Mouse (Mus musculus) forebrain, embryonic 14.5 days (tissue): ENCODE measurements around the gene Rai14. TPM values are rescaled to one million over a fixed set of nuclear protein-coding genes. Genes with fewer than 3 reads are reported as not detected.

Source experiments
- ATAC-seq: fragments of 200-750 bp; cut with Nextera tagmentation; 2 replicates; pipeline ENCODE4 v1.8.0; 2017; ENCODE audit warnings: mild to moderate bottlenecking, moderate library complexity
- DNase-seq: peaks from one replicate; pipeline ENCODE4 v3.0.0-alpha.2; 2015; ENCODE audit warnings: low spot score
- H3K27ac ChIP-seq: fragments of 300-500 bp; sonication (generic); 2 replicates; pipeline ENCODE4 v1.5.1; 2014; ENCODE audit warnings: low read depth, mild to moderate bottlenecking, control low read depth, low read length, moderate library complexity
- H3K27me3 ChIP-seq: fragments of 300-500 bp; sonication (generic); replicated peaks from 2 replicates; pipeline ENCODE4 v1.6.1; 2014; ENCODE audit warnings: low read length, control low read depth, mixed read lengths; ENCODE audit not compliant: control insufficient read depth, insufficient read depth
- H3K36me3 ChIP-seq: fragments of 300-500 bp; sonication (generic); 2 replicates; pipeline ENCODE4 v1.6.1; 2014; ENCODE audit warnings: low read length, control low read depth; ENCODE audit not compliant: control insufficient read depth, insufficient read depth
- H3K4me1 ChIP-seq: fragments of 300-500 bp; sonication (generic); 2 replicates; pipeline ENCODE4 v1.6.1; 2014; ENCODE audit warnings: antibody characterized with exemption, low read length, control low read depth; ENCODE audit not compliant: control insufficient read depth, insufficient read depth
- H3K4me2 ChIP-seq: fragments of 300-500 bp; sonication (generic); 2 replicates; pipeline ENCODE4 v1.6.1; 2014; ENCODE audit warnings: mild to moderate bottlenecking, control low read depth, low read length
- H3K4me3 ChIP-seq: fragments of 300-500 bp; sonication (generic); 2 replicates; pipeline ENCODE4 v1.5.1; 2014; ENCODE audit warnings: low read depth, low read length, control low read depth
- H3K9ac ChIP-seq: fragments of 300-500 bp; sonication (generic); 2 replicates; pipeline ENCODE4 v1.6.1; 2014; ENCODE audit warnings: mild to moderate bottlenecking, low read length, control low read depth, moderate library complexity
- H3K9me3 ChIP-seq: fragments of 300-500 bp; sonication (generic); replicated peaks from 2 replicates; pipeline ENCODE4 v1.6.1; 2016; ENCODE audit warnings: low read length, control low read depth, mixed read lengths; ENCODE audit not compliant: control insufficient read depth
- WGBS: fragments of 180-500 bp; shearing (Covaris S2); extraction: QIAGEN DNeasy Blood & Tissue Kit; methylation state at CpG from one replicate; pipeline ENCODE4 v1.1.7; 2014; 5-methylcytosine and 5-hydroxymethylcytosine counted together
- polyA plus RNA-seq: library from polyadenylated mRNA; unstranded; fragments of >200 nt; fragmentation: Nextera tagmentation; extraction: Ambion mirVana; gene quantifications from 2 replicates; pipeline ENCODE4 v1.2.1, GENCODE M21; 2014

Rai14 gene
- polyA plus RNA-seq, 1 experiment from 2014 or later = 28.7 TPM

DNA sequence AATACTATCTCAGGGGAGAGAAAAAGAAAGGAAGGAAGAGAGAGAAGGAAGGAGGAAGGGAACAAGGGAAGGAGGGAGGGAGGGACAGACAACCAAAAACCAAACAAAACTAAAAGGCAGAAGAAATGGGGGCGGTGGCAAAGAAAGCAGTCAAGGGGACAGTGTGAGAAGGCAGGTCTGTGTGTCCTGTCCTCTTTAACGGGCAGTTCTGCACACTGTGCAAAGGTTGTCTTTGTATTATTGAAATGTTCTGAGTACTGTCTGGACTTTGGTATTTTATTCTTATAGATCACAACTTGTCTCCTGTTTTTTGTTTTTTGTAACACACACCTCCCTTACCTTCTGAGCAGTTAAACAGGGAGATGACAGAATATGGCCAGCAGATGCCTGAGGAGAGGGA, 55.6 kb downstream of the Rai14 start:
- no peak overlapping the region for H3K27ac ChIP-seq
- no peak for DNase-seq
- no peak overlapping the region for H3K4me2 ChIP-seq
- no peaks in the 10 kb centered on the region for H3K27me3 ChIP-seq
- no peaks in the 10 kb centered on the region for H3K9me3 ChIP-seq
- peaks cover 10% of the 10 kb centered on the region for H3K4me1 ChIP-seq
- no peak for ATAC-seq
- no peak overlapping the region for H3K4me3 ChIP-seq
- 91% methylated on average over 2 of the region's 2 CpGs for WGBS
- H3K36me3 ChIP-seq = no peaks in the 10 kb centered on the region
- no peak overlapping the region for H3K9ac ChIP-seq

DNA sequence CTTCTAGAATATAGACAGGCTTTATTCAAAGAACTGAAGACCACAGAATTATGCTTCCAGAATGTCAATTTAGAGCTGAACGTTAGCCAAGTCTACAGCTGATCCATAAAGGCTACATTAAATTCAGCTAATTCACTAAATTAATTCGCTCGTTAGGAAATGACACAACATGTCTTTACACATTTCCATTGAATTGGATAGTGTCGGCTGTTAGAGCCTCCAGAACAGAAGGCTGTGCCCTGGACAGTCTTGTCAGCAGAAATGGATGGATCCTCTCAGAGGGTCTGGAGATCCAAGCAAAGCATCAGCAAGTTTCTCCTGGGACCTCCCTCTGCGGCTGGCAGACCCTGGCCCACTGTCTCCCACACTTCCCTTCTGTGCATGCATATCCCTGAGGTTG, 58.3 kb downstream of the Rai14 start:
- H3K9me3 ChIP-seq = no peaks in the 10 kb centered on the region
- 21% methylated on average over 5 of the region's 5 CpGs for WGBS
- ATAC-seq (peak; percentile 47), DNase-seq (peak; percentile 82)
- peaks cover 10% of the 10 kb centered on the region for H3K4me1 ChIP-seq
- H3K36me3 ChIP-seq = no peaks in the 10 kb centered on the region
- no peaks in the 10 kb centered on the region for H3K27me3 ChIP-seq
- H3K4me2 ChIP-seq = no peak overlapping the region
- H3K27ac ChIP-seq = peak overlapping the region; percentile 61
- H3K4me3 ChIP-seq = no peak overlapping the region
- H3K9ac ChIP-seq = no peak overlapping the region

DNA sequence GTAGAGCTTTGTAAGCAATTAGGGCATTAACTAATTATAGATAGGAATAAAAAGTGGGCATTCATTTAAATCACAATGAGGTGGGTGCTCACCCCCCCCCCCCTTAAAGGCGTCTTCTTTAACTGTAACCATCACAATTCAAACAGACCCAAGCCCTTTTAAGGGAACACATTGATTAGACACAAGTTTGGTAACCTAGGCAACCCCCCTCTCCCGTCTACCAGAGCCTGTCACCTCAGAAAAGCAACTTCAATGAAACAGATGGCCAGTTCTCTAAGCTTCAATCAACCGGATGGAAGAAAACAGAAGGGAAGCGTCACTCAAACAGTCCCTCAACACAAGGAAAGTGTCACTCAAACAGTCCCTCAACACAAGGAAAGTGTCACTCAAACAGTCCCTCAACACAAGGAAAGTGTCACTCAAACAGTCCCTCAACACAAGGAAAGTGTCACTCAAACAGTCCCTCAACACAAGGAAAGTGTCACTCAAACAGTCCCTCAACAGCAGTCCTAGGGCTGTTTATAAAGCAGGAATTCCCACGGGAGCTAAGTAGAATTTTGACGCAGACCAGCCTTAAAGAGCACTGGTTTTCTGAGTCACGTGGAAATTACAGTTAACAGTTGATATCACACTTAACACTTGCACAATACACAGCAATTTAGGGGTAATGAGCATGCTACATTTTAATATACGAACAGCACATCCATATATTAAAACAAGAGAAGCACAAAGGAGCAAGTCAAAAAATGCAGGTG, 59.1 kb downstream of the Rai14 start:
- Histone ChIP-seq H3K4me3 (no peak overlapping the region), H3K36me3 (no peaks in the 10 kb centered on the region), H3K4me2 (no peak overlapping the region), H3K27ac (peak overlapping the region; percentile 61), H3K9ac (no peak overlapping the region), H3K9me3 (no peaks in the 10 kb centered on the region), H3K27me3 (no peaks in the 10 kb centered on the region), H3K4me1 (peaks cover 10% of the 10 kb centered on the region)
- DNase-seq = peak; percentile 96
- 11% methylated on average over 8 of the region's 8 CpGs for WGBS
- ATAC-seq = peak; percentile 92

DNA sequence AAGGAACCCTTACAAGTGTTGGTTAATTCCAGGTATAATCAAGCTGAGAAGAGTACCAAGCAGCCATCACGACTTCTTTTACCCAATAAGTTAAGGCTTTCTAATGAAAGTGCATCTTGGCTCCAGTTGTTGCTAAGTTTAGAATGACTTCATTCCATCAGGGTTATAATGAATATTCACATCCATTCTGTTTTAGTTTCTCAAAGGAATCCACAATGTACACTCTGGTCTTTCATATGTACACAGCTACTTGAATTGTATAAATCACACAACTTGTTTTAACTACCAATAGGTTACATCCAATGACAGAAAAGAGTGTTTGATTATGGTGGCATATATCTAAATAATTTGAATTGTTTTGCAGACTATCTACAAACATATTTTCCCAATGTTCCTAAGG, 59.7 kb downstream of the Rai14 start:
- peak overlapping the region; percentile 75 for H3K27ac ChIP-seq
- ATAC-seq = peak; percentile 58

DNA sequence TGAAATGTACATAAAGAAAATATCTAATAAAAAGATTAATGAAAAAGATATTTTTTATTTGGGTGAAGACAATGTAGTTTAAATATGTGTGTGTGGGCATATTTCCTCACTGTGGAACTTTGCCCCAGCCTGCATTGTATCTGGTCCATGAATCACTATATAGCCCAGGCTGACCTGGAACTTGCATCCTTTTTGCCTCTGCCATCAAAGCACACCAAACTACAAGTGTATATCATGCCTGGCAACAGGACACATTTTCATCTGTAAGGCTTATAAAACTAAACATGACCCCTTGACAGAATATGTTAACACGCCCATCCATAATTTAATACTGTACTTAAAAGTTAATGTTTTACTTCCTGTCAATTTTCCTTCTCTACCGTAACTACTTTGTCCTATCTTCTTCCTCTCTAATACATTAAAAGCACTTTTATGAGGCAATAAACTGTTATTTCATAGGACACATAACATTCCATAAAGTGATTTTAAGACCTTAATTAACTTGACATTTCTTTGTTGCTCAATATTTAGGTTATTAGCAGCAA, 61.4 kb downstream of the Rai14 start:
- H3K4me3 ChIP-seq = no peak overlapping the region
- H3K27me3 ChIP-seq = no peaks in the 10 kb centered on the region
- peaks cover 22% of the 10 kb centered on the region for H3K4me1 ChIP-seq

More for the DNA sequence above, 59.7 kb downstream of the Rai14 start:
- Histone ChIP-seq H3K27me3 (no peaks in the 10 kb centered on the region), H3K4me3 (no peak overlapping the region), H3K9ac (no peak overlapping the region), H3K36me3 (no peaks in the 10 kb centered on the region), H3K9me3 (no peaks in the 10 kb centered on the region), H3K4me2 (no peak overlapping the region), H3K4me1 (peaks cover 13% of the 10 kb centered on the region)
- 14% methylated on average over 1 of the region's 1 CpGs for WGBS
- DNase-seq = peak; percentile 64

DNA sequence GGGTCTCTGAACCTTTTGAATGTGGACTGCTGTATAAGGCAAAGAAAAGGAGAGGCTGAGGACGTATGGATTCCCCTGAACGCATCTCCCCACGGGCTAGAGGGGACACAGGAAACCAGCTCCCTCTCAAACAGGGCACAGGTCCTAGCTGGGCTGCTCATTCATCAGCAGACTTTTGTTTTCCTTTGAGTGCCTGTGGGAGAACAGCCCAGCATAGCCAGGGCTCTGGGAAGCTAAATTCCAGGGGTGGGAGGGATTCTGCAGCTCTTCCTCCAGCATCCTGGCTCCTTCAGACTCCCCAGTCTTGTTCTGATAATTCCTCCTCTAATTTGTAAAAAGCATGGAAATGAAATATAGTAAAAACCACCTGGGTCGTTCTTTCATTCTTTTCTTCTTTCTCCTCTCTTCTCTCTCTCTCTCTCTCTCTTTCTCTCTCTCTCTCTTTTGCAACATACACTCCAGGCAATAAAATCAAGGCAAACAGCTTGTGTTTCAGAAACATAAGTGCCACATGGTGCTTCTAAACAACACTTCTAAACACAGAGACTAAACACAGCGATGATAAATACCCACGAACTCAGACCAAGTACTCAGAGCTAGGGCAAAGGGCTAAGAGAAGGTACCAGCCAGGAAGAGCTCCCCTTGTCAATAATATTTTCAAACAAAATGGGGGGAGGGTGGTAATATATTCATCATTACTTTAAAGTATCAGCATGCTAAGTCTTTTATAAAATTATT, 65.9 kb downstream of the Rai14 start:
- H3K4me3 ChIP-seq = no peak overlapping the region
- no peaks in the 10 kb centered on the region for H3K36me3 ChIP-seq
- peaks cover 17% of the 10 kb centered on the region for H3K4me1 ChIP-seq
- H3K27ac ChIP-seq = 0 out of 2 replicates have a peak overlapping the region, but pooled peaks have one; percentile 30
- peak overlapping the region; percentile 17; the same call in 1 of the 2 replicates for H3K9ac ChIP-seq
- ATAC-seq = peak; percentile 90
- peak; percentile 70 for DNase-seq
- H3K9me3 ChIP-seq = no peaks in the 10 kb centered on the region
- no peak overlapping the region for H3K4me2 ChIP-seq
- WGBS = 11% methylated on average over 6 of the region's 6 CpGs
- no peaks in the 10 kb centered on the region for H3K27me3 ChIP-seq

More for the DNA sequence above, 61.4 kb downstream of the Rai14 start:
- Histone ChIP-seq H3K4me2 (no peak overlapping the region), H3K9me3 (no peaks in the 10 kb centered on the region), H3K27ac (no peak overlapping the region), H3K36me3 (no peaks in the 10 kb centered on the region), H3K9ac (no peak overlapping the region)
- WGBS = 99% methylated on average over 2 of the region's 2 CpGs
- DNase-seq (no peak), ATAC-seq (no peak)

DNA sequence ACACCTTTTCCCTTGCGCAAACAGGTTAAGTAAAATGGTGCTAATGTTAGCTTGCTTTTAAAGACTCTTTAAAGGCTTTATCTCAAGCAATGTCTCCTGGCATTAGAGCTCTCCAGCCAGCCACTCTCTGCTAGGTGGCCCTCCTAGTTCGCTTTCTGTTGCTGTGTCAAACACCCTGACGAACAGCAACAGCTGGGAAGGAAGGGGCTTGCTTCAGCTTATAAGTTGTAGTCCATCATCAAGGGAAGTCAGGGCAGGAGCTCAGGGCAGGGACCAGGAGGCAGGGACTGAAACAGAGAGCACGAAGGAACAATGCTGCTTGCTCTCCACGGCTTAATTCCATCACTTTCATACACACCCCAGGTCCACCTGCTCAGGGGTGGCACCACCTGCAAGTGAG, 68.1 kb downstream of the Rai14 start:
- no peak overlapping the region for H3K4me3 ChIP-seq
- no peaks in the 10 kb centered on the region for H3K27me3 ChIP-seq
- no peak overlapping the region for H3K27ac ChIP-seq
- no peak overlapping the region for H3K9ac ChIP-seq
- H3K9me3 ChIP-seq = no peaks in the 10 kb centered on the region
- H3K36me3 ChIP-seq = no peaks in the 10 kb centered on the region
- 69% methylated on average over 5 of the region's 5 CpGs for WGBS
- DNase-seq (no peak), ATAC-seq (no peak)
- no peak overlapping the region for H3K4me2 ChIP-seq
- peaks cover 22% of the 10 kb centered on the region for H3K4me1 ChIP-seq

DNA sequence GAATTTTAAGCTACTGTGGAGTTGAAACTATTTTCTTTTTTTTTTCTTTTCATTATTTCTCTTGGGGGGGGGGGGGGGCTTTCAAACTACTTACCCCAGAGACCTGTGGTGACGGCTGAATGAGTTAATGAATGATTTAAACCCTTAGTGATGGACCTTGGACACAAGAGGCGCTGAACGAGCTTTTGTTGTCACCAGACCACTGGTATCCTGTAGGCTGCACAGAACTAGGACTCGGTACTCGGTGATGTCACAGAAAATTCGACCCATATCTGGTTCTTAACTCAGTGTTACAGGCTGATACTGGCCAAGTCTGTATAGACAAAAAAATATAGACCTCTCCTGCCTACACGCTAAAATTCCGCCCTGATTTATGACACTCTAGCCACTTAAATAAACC, 69.3 kb downstream of the Rai14 start:
- Histone ChIP-seq H3K4me1 (peaks cover 22% of the 10 kb centered on the region), H3K27ac (no peak overlapping the region), H3K27me3 (no peaks in the 10 kb centered on the region), H3K36me3 (no peaks in the 10 kb centered on the region), H3K9ac (no peak overlapping the region), H3K9me3 (no peaks in the 10 kb centered on the region), H3K4me3 (no peak overlapping the region), H3K4me2 (no peak overlapping the region)
- no peak for ATAC-seq
- DNase-seq = no peak
- WGBS = 40% methylated on average over 8 of the region's 8 CpGs

DNA sequence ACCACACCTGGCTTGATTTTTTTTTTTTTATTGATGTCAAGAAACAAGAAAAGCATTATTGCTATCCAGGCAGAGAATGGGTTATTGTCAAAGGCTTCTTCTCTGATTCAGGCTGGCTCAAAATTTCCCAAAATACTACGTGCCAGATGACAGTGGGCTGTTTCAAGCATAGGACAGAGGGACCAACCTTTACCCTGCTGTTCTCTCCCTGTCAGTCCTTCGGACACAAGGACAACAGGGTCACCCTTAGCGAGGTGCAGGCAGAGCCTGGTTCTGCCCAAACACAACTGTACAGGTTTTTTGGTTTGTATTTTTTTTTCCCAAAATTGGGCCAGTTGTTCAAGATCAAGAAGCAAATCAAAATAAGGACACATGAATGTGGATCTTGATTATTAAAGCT, 70.6 kb downstream of the Rai14 start:
- no peak for ATAC-seq
- H3K36me3 ChIP-seq = no peaks in the 10 kb centered on the region
- H3K9ac ChIP-seq = no peak overlapping the region
- no peak overlapping the region for H3K27ac ChIP-seq
- no peaks in the 10 kb centered on the region for H3K9me3 ChIP-seq
- 81% methylated on average over 3 of the region's 3 CpGs for WGBS
- no peaks in the 10 kb centered on the region for H3K27me3 ChIP-seq
- no peak overlapping the region for H3K4me2 ChIP-seq
- DNase-seq = no peak
- H3K4me1 ChIP-seq = peaks cover 18% of the 10 kb centered on the region
- no peak overlapping the region for H3K4me3 ChIP-seq
